Mouse (Mus musculus): Measurements from ENCODE around the gene Ubn2. TPM values are rescaled to one million over a fixed set of nuclear protein-coding genes. Genes with fewer than 3 reads are reported as not detected.
A peak's percentile ranks its signal among the peaks of the same experiment; 100 is the strongest.

Ubn2 gene
- polyA plus RNA-seq, 1 experiment: 1.8 TPM

DNA sequence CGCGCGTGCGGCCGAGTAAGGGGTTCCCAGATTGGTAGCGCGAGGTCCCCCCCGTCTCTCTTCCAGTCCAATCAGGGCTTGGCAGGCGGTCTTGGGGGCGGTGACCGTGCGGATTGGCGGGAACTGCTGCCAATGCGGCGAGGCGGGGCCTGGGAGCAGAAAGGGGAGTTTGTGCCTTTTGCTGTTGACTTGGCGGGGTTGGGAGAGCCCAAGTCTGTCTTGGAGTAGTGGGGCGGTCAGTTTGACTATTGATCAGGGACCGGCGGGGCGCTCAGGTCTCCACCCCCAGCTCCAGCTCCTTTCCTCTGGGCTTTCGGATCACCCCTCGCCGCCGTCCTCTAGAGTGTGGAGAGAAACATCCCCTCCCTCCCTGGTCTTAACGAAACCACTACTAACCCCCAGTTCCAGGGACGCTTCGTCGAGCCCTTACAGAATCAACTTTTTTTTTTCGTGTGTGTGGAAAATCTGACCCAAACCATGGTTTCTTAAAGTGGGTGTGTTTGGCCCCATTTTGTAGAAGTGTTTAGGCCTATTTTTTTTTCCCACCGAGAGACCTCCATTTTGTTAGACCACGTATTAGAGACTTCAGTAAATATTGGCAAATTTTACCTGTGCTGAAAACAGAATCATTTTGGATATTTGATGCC is 118.4 kb downstream of the Ubn2 start:
- Histone ChIP-seq H3K36me3 (ENCODE audit: control insufficient read depth, insufficient read depth) (peaks cover 24% of the 10 kb centered on the region), H3K79me2 (ENCODE audit: control insufficient read depth, insufficient read depth) (peaks cover 53% of the 10 kb centered on the region), H3K79me3 (ENCODE audit: low read depth) (peaks cover 50% of the 10 kb centered on the region), H3K27me3 (ENCODE audit: control insufficient read depth, insufficient read depth, insufficient read length) (no peaks in the 10 kb centered on the region), H3K4me3 (ENCODE audit: insufficient read depth, poor library complexity, severe bottlenecking) (peak overlapping the region; percentile 69), H3ac (ENCODE audit: control insufficient read depth, insufficient read length, low read depth) (peak overlapping the region; percentile 84)
- TF ChIP-seq MAX (IDR thresholded peaks at IDR 0.05) (peak; percentile 63), CEBPB (IDR thresholded peaks at IDR 0.05; ENCODE audit: low read depth) (no peak)

DNA sequence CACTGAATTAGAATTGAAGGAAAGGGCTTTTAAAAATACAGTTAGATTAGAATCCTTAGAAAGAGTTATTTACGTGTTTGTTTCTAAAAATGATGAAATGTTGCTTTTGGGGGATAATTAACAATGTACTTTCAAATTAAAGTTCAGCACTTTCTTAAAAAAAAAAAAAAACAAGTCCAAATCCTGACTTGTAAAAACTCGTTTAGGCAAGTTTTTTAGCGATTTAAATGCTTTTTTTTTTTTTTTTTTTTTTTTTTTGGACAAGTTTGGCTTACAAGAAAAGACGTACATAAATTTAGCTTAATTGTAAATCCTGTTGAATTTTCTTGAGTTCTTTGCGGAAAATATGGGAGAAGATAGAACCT is 118.9 kb downstream of the Ubn2 start:
- H3ac ChIP-seq (ENCODE audit: control insufficient read depth, insufficient read length, low read depth): no peak overlapping the region
- TF ChIP-seq MYOD1 (IDR thresholded peaks at IDR 0.05; ENCODE audit: control insufficient read depth, insufficient read length, low read depth) (no peak), CEBPB (IDR thresholded peaks at IDR 0.05; ENCODE audit: low read depth) (no peak), MAX (IDR thresholded peaks at IDR 0.05) (no peak), MYOG (IDR thresholded peaks at IDR 0.05; ENCODE audit: control insufficient read depth, extremely low read depth, insufficient read length) (no peak), USF1 (IDR thresholded peaks at IDR 0.05; ENCODE audit: low read depth) (no peak), CTCF (IDR thresholded peaks at IDR 0.05; ENCODE audit: control insufficient read depth, insufficient read depth, insufficient read length) (no peak), FOSL1 (IDR thresholded peaks at IDR 0.05; ENCODE audit: insufficient read depth, low read length, poor library complexity, severe bottlenecking) (no peak)
- H3K79me2 ChIP-seq (ENCODE audit: control insufficient read depth, insufficient read depth): peaks cover 58% of the 10 kb centered on the region

More for the DNA sequence above, 118.9 kb downstream of the Ubn2 start:
- Histone ChIP-seq H3K79me3 (ENCODE audit: low read depth) (peaks cover 55% of the 10 kb centered on the region), H3K27me3 (ENCODE audit: control insufficient read depth, insufficient read depth, insufficient read length) (no peaks in the 10 kb centered on the region), H3K36me3 (ENCODE audit: control insufficient read depth, insufficient read depth) (peaks cover 29% of the 10 kb centered on the region), H3K4me3 (ENCODE audit: insufficient read depth, poor library complexity, severe bottlenecking) (peak overlapping the region; percentile 69)

Small RNAs within 50 kb of the gene (microRNA-seq; reads per million reads assigned to microRNA genes)
- gene Mir7670 (ENCODE audit: borderline microRNAs expressed): 0.12 reads per million

Other genes starting within 250 kb of the Ubn2 start
- gene D630045J12Rik, start 179.9 kb upstream of the Ubn2 start, polyA plus RNA-seq (2012; fragmentation: generic; extraction: Trizol): 1.7 TPM
- gene Zc3hav1l, start 134.7 kb upstream of the Ubn2 start, polyA plus RNA-seq (2012; fragmentation: generic; extraction: Trizol): 1.7 TPM
- 20.3 TPM for gene Zc3hav1, start 79.3 kb upstream of the Ubn2 start, polyA plus RNA-seq (2012; fragmentation: generic; extraction: Trizol)
- 2.1 TPM for gene Ttc26, start 52.5 kb upstream of the Ubn2 start, polyA plus RNA-seq (2012; fragmentation: generic; extraction: Trizol)
- 109 TPM for gene Fmc1, start 99.6 kb downstream of the Ubn2 start, polyA plus RNA-seq (2012; fragmentation: generic; extraction: Trizol)
- gene Luc7l2, start 117.4 kb downstream of the Ubn2 start, polyA plus RNA-seq (2012; fragmentation: generic; extraction: Trizol): 30.5 TPM
- 3.4 TPM for gene Klrg2, start 203.3 kb downstream of the Ubn2 start, polyA plus RNA-seq (2012; fragmentation: generic; extraction: Trizol)
- gene Clec2l, start 229.1 kb downstream of the Ubn2 start, polyA plus RNA-seq (2012; fragmentation: generic; extraction: Trizol): 0.18 TPM

Data from C2C12 (cell line).